Mouse (Mus musculus) bone marrow macrophage, adult 2 months (primary cell): ENCODE data around the gene Tarbp1.

Experiments
- CTCF ChIP-seq: IDR thresholded peaks from 2 replicates; pipeline ENCODE4 v1.5.1; 2012; ENCODE audit warnings: low read depth, mild to moderate bottlenecking, low read length, moderate library complexity
- POLR2A ChIP-seq: IDR thresholded peaks from 2 replicates; pipeline ENCODE4 v1.6.1; 2012; ENCODE audit warnings: mild to moderate bottlenecking, low read depth, low read length, borderline replicate concordance

- TF ChIP-seq CTCF (no peak), POLR2A (no peak)
Observed at GRCm38 (mm10) chr8:126433827-126434226, 41.0 kb downstream of the Tarbp1 start.
